Mouse (Mus musculus) bone marrow, adult 2 months (tissue): Measurements from ENCODE around the gene Kcnq1.

ENCODE experiments used
- CTCF ChIP-seq: fragments of 200-500 bp; IDR thresholded peaks from 2 replicates; pipeline ENCODE4 v1.5.1; 2011; ENCODE audit warnings: low read length, control low read depth; ENCODE audit not compliant: control insufficient read depth, insufficient read depth
- POLR2A ChIP-seq: fragments of 200-500 bp; IDR thresholded peaks from 2 replicates; pipeline ENCODE4 v1.6.1; 2011; ENCODE audit warnings: low read depth, mild to moderate bottlenecking, control low read depth, low read length, borderline replicate concordance; ENCODE audit not compliant: control insufficient read depth

DNA sequence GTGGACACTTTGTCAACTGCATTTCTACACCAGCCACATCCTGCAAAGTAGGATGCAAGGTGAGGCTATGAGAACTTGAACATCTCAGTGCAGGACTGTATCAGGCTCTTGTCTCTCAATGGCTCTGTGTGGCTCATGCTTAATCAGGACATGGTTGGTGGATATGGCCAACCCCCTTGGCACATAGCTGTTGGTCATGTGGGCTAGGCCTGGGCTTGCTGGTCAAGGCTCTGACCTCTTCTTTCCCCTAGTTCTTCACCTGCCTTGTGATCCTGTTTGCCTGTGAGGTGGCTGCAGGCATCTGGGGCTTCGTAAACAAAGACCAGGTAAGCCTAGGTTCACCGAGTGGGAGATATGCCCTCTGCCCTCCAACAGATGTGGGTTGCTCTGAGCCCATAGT, 40.5 kb upstream of the Kcnq1 start:
- no peak for TF ChIP-seq CTCF
- TF ChIP-seq POLR2A: no peak
